Mouse (Mus musculus): Measurements from ENCODE around the gene Stpg2.

GRCm38 (mm10) chr3:139729248-139729647 lies 523.8 kb downstream of the Stpg2 start:
- TF ChIP-seq POLR2A (IDR thresholded peaks at IDR 0.05; ENCODE audit: extremely low read depth, insufficient read depth, low read length): no peak
- TF ChIP-seq CTCF (IDR thresholded peaks at IDR 0.05; ENCODE audit: low read depth, low read length): no peak

All from liver, adult 2 months (tissue).